Mouse (Mus musculus) hindbrain, embryonic 13.5 days (tissue): Measurements from ENCODE around the gene Fndc10. TPM values are rescaled to one million over a fixed set of nuclear protein-coding genes. Genes with fewer than 3 reads are reported as not detected.
"Not testable (repeated sequence)": the region's sequence is repeated elsewhere in the genome, so short reads cannot be mapped to it uniquely, and the experiment has no call there.

Experiments
- ATAC-seq: fragments of 200-750 bp; cut with Nextera tagmentation; 2 replicates; pipeline ENCODE4 v1.8.0; 2017; ENCODE audit warnings: moderate TSS enrichment; ENCODE audit not compliant: low FRiP score
- H3K27ac ChIP-seq: fragments of 300-500 bp; sonication (generic); 2 replicates; pipeline ENCODE4 v1.5.1; 2015; ENCODE audit warnings: inconsistent platforms, mild to moderate bottlenecking, moderate library complexity
- H3K27me3 ChIP-seq: fragments of 300-500 bp; sonication (generic); 2 replicates; pipeline ENCODE4 v1.6.1; 2015; ENCODE audit warnings: mild to moderate bottlenecking, inconsistent platforms
- H3K36me3 ChIP-seq: fragments of 300-500 bp; sonication (generic); 2 replicates; pipeline ENCODE4 v1.6.1; 2015; ENCODE audit warnings: mild to moderate bottlenecking, inconsistent platforms
- H3K4me1 ChIP-seq: fragments of 300-500 bp; sonication (generic); replicated peaks from 2 replicates; pipeline ENCODE4 v1.6.1; 2015; ENCODE audit warnings: inconsistent platforms
- H3K4me2 ChIP-seq: fragments of 300-500 bp; sonication (generic); 2 replicates; pipeline ENCODE4 v1.6.1; 2015; ENCODE audit warnings: inconsistent platforms, mild to moderate bottlenecking, moderate library complexity
- H3K4me3 ChIP-seq: fragments of 300-500 bp; sonication (generic); 2 replicates; pipeline ENCODE4 v1.5.1; 2015; ENCODE audit warnings: mild to moderate bottlenecking, inconsistent platforms
- H3K9ac ChIP-seq: fragments of 300-500 bp; sonication (generic); 2 replicates; pipeline ENCODE4 v1.6.1; 2015; ENCODE audit warnings: mild to moderate bottlenecking, inconsistent platforms
- H3K9me3 ChIP-seq: fragments of 300-500 bp; sonication (generic); 2 replicates; pipeline ENCODE4 v1.6.1; 2016; ENCODE audit warnings: inconsistent platforms
- WGBS: fragments of 180-500 bp; shearing (Covaris S2); methylation state at CpG from one replicate; pipeline ENCODE4 v1.1.7; 2015; 5-methylcytosine and 5-hydroxymethylcytosine counted together
- polyA plus RNA-seq: library from polyadenylated mRNA; unstranded; fragments of >200 nt; fragmentation: Nextera tagmentation; extraction: Ambion mirVana; gene quantifications from 2 replicates; pipeline ENCODE4 v1.2.1, GENCODE M21; 2015

Fndc10 gene
- polyA plus RNA-seq, 1 experiment from 2014 or later = 7.5 TPM

DNA sequence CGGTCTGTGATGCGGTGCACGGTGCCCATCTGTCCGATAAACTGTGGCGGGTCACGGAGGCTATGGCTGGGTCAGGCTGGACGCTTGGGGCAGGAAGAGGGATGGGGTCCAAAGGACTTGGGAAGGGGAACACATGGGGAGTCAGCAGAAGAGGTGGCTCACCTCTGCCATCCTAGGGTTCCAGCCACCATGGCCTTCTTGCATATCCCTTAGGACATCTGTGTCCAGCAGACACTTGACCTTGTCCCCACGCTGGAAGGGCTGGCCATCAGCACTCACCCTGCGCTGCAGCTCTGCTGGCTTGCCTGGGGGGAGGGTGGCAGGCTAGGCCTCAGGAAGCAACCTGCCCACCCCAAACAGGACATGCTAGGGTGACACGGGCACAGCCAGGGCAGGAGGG is 35.2 kb upstream of the Fndc10 start:
- Histone ChIP-seq H3K4me1 (peaks cover 16% of the 10 kb centered on the region), H3K9me3 (no peaks in the 10 kb centered on the region), H3K4me2 (no peak overlapping the region), H3K27me3 (peaks cover 32% of the 10 kb centered on the region), H3K36me3 (peaks cover 76% of the 10 kb centered on the region), H3K4me3 (no peak overlapping the region), H3K27ac (no peak overlapping the region), H3K9ac (no peak overlapping the region)
- ATAC-seq = no peak
- WGBS = 93% methylated on average over 10 of the region's 10 CpGs

DNA sequence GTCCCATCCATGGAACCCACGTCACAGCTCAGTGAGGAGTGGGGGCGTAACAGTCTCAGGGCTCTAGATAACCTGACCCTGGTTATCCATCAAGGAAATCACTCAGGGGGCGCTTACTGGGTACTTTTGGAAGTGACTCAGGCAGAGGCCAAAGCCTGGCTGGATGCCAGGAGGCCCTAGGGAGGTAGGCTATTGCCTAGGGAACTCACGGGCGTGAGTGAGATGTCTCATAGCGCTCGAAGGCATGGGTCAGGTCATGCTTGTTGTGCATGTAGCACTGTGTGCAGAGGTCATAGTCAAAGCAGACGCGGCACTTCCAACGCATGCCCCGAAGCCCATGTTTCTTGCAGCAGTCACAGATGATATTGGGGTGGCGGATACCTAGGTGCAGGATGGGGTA is 33.5 kb upstream of the Fndc10 start:
- Histone ChIP-seq H3K9ac (no peak overlapping the region), H3K27me3 (peaks cover 15% of the 10 kb centered on the region), H3K9me3 (no peaks in the 10 kb centered on the region), H3K4me2 (no peak overlapping the region), H3K4me3 (no peak overlapping the region), H3K4me1 (no peaks in the 10 kb centered on the region), H3K27ac (no peak overlapping the region; the same call in 1 of the 2 replicates), H3K36me3 (peaks cover 85% of the 10 kb centered on the region)
- 86% methylated on average over 12 of the region's 12 CpGs for WGBS
- ATAC-seq = no peak

GRCm38 (mm10) chr4:155666903-155667302 is 27.2 kb upstream of the Fndc10 start:
- no peaks in the 10 kb centered on the region for H3K9me3 ChIP-seq
- ATAC-seq = no peak
- peaks cover 18% of the 10 kb centered on the region for H3K4me1 ChIP-seq
- H3K4me2 ChIP-seq = no peak overlapping the region
- H3K27me3 ChIP-seq = 0 out of 2 replicates have a peak, but pooled peaks cover 5% of the 10 kb centered on the region
- peaks cover 31% of the 10 kb centered on the region for H3K36me3 ChIP-seq
- no peak overlapping the region for H3K4me3 ChIP-seq
- H3K9ac ChIP-seq = no peak overlapping the region
- no peak overlapping the region for H3K27ac ChIP-seq

GRCm38 (mm10) chr4:155668689-155669597 is 25.2 kb upstream of the Fndc10 start, which contains the start of gene Mib2:
Gene Mib2 (minus strand): TSS chr4:155669198.
- H3K27me3 ChIP-seq = 0 out of 2 replicates have a peak, but pooled peaks cover 6% of the 10 kb centered on the region

DNA sequence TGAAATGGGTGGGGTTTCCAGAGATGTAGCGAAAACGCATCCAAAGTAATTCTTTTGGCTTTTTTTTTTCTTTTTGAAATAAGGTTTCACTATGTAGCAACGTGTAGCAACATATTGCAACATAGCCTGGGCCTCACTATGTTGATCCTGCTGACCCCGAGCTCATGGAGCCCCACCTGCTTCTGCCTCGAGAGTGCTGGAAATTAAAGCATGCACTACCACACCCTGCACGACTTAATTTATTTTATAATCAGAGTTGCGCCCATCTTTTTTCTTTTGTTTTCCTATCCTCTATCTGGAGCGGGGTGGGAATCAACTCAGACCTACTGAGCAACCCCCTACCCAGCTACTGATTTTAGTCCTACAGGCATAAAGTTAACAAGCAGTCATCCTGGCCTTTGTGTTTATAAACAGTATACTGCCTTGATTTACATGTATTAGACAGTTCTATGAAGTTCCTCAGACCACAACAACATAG is 24.5 kb upstream of the Fndc10 start:
- peak; percentile 18; the same call in 1 of the 2 replicates for ATAC-seq

More at GRCm38 (mm10) chr4:155668689-155669597, 25.2 kb upstream of the Fndc10 start, which contains the start of gene Mib2:
- Histone ChIP-seq H3K4me1 (peaks cover 18% of the 10 kb centered on the region), H3K4me3 (peak within 1 kb of the TSS; percentile 81), H3K27ac (peak within 1 kb of the TSS; percentile 87), H3K9ac (peak within 1 kb of the TSS; percentile 90), H3K4me2 (peak within 1 kb of the TSS; percentile 87), H3K36me3 (peaks cover 18% of the 10 kb centered on the region), H3K9me3 (no peaks in the 10 kb centered on the region)
- ATAC-seq = peak; percentile 99
- WGBS = 1% methylated on average over 73 of the region's 73 CpGs

DNA sequence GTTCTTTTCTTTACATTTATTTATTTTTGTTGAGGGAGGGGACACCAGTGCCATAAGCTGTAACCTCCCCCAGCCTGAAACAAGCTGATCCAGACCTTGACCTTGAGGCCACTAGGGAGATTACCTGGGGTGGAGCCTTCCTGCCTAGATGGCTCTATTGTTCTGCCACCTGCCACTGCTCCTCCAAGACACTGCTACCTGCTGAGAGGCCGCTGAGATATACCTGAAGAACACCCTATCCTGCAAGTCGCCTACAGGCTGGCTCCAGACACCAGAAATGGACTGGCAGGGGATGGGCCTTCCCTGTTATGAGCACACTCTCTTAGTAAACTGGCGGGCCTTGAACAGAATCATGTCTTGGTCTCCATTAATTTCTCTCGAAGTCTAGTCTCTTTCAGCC is 23.9 kb upstream of the Fndc10 start:
- H3K9me3 ChIP-seq, H3K27ac ChIP-seq, H3K9ac ChIP-seq, H3K36me3 ChIP-seq, H3K27me3 ChIP-seq, ATAC-seq, H3K4me3 ChIP-seq: not testable (repeated sequence)
- WGBS = 68% methylated on average over 4 of the region's 4 CpGs
- Histone ChIP-seq H3K4me2 (peak overlapping the region; percentile 87; the same call in 1 of the 2 replicates), H3K4me1 (peaks cover 18% of the 10 kb centered on the region)

More for the DNA sequence above, 24.5 kb upstream of the Fndc10 start:
- peaks cover 12% of the 10 kb centered on the region for H3K36me3 ChIP-seq
- H3K27me3 ChIP-seq = 0 out of 2 replicates have a peak, but pooled peaks cover 6% of the 10 kb centered on the region
- whole genome bisulfite sequencing = 1% methylated on average over 8 of the region's 8 CpGs
- no peaks in the 10 kb centered on the region for H3K9me3 ChIP-seq
- H3K27ac ChIP-seq = peak overlapping the region; percentile 87; the same call in 1 of the 2 replicates
- peak overlapping the region; percentile 87 for H3K4me2 ChIP-seq
- H3K4me1 ChIP-seq = peaks cover 18% of the 10 kb centered on the region
- H3K4me3 ChIP-seq = peak overlapping the region; percentile 81
- 0 out of 2 replicates have a peak overlapping the region, but pooled peaks have one; percentile 29 for H3K9ac ChIP-seq

GRCm38 (mm10) chr4:155672082-155672481 is 22.1 kb upstream of the Fndc10 start:
- Histone ChIP-seq H3K27me3 (0 out of 2 replicates have a peak, but pooled peaks cover 6% of the 10 kb centered on the region), H3K27ac (no peak overlapping the region), H3K9ac (no peak overlapping the region), H3K4me1 (peaks cover 14% of the 10 kb centered on the region), H3K4me3 (no peak overlapping the region), H3K36me3 (no peaks in the 10 kb centered on the region), H3K9me3 (no peaks in the 10 kb centered on the region), H3K4me2 (no peak overlapping the region)
- WGBS = 72% methylated on average over 2 of the region's 2 CpGs
- no peak for ATAC-seq

DNA sequence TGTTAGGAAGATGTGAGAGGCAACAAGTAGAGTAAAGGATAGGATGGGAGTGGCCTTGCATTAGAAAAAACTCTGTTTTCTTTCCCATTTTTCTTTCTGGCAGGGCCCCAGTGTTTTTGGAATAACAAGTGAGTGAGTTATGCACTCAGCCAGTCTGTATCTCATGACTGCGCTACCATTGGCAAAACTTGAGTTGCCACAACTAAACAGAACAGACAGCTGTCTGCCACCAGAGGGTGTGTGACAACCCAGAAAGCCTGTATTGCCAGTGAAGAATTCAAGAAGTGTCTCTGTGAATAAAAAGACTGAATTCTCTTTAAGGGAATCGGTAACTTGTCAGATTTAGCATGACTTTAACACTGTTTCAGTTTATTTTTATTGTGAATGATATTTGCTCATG is 18.2 kb upstream of the Fndc10 start:
- WGBS = 85% methylated on average over 2 of the region's 2 CpGs

DNA sequence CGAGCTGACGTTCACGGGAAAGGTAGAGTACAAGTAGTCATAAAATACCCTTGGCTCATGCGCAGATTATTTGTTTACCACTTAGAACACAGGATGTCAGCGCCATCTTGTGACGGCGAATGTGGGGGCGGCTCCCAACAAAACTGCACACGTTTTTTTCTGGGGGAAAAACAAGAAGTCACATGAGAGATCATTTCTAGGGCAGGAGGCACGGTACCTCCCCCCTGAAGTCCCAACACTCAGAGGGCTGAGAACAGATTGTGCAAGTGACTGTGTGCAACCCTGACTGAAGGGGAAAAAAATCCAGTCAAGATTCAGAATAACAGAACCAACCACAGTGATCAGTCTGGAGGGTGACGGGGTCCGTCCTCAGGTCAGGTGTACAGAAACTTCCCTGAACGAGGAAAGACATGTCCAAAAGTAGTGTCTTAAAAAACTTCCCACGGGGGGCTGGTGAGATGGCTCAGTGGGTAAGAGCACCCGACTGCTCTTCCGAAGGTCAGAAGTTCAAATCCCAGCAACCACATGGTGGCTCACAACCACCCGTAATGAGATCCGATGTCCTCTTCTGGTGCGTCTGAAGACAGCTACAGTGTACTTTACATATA is 10.4 kb upstream of the Fndc10 start:
- not testable (repeated sequence) for H3K4me3 ChIP-seq, H3K27ac ChIP-seq, ATAC-seq, H3K4me2 ChIP-seq, H3K9me3 ChIP-seq, H3K36me3 ChIP-seq, H3K27me3 ChIP-seq, H3K4me1 ChIP-seq, H3K9ac ChIP-seq
- 88% methylated on average over 16 of the region's 19 CpGs for WGBS

More for the DNA sequence above, 18.2 kb upstream of the Fndc10 start:
- Histone ChIP-seq H3K4me2 (no peak overlapping the region), H3K27me3 (0 out of 2 replicates have a peak, but pooled peaks cover 5% of the 10 kb centered on the region), H3K9me3 (no peaks in the 10 kb centered on the region), H3K27ac (no peak overlapping the region), H3K36me3 (no peaks in the 10 kb centered on the region), H3K9ac (no peak overlapping the region), H3K4me3 (no peak overlapping the region), H3K4me1 (no peaks in the 10 kb centered on the region)
- no peak for ATAC-seq

- not testable (repeated sequence) for H3K9me3 ChIP-seq, H3K4me1 ChIP-seq, ATAC-seq, H3K9ac ChIP-seq, H3K27ac ChIP-seq, H3K4me2 ChIP-seq, H3K4me3 ChIP-seq, H3K27me3 ChIP-seq, H3K36me3 ChIP-seq
- 97% methylated on average over 4 of the region's 4 CpGs for WGBS
Measured at GRCm38 (mm10) chr4:155687764-155688163, 6.4 kb upstream of the Fndc10 start.

DNA sequence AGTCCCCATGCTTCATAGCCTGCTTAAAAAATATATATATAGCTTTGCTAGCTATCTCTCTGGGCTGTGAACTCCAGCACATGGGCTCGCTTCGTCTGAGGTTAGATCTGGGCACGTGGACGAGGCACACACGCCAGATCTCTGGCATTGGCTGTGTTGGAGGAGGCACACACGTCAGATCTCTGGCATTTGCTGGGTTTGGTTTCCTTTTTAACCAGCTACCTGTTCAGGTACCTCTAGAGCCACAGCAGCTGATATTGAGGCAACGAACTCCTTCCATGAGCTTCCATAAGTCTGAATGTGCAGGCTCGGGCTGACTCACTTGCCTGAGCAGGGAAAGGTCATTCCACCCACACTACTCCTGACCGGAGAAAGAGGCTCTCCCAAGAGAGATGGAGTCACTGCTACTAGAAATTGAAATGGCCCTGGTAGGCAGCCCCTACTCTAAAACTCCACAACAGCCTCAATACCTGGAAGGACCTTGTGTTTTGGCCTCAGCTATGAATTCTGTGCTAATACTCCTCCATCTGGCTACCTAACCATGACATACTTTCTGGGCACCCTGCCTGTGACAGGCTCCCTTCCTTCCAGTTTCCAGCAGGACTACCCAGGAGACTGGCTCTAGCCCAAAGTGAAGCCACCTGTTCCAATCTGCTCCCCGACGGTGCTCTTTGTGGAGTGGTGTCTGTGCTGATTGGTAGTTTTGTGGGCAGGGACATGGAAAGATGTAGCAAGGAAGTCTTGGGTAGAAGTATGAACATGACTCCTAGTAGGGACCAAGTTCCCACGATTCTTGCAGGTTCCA is 3.4 kb upstream of the Fndc10 start:
- Histone ChIP-seq H3K9me3 (no peaks in the 10 kb centered on the region), H3K4me1 (peaks cover 16% of the 10 kb centered on the region), H3K27me3 (peaks cover 16% of the 10 kb centered on the region), H3K9ac (no peak overlapping the region), H3K36me3 (no peaks in the 10 kb centered on the region), H3K27ac (no peak overlapping the region), H3K4me2 (no peak overlapping the region), H3K4me3 (no peak overlapping the region)
- ATAC-seq = no peak
- WGBS = 86% methylated on average over 12 of the region's 12 CpGs
